Mouse (Mus musculus): Measurements from ENCODE around the gene Dusp6. TPM values are rescaled to one million over a fixed set of nuclear protein-coding genes. Genes with fewer than 3 reads are reported as not detected.

Dusp6 gene
- total RNA-seq, 2 experiments from 2014 or later = 58.5 to 63.1 TPM

GRCm38 (mm10) chr10:99317057-99317456 lies 54.0 kb downstream of the Dusp6 start:
- DNase-seq (ENCODE audit: low spot score in 2 of 2) = no peak

Other genes starting within 250 kb of the Dusp6 start
- 10 to 100 TPM in 1 of 2 experiments, 1 to 10 TPM in 1; 8.1 to 10.4 TPM for gene Poc1b, start 156.2 kb upstream of the Dusp6 start, total RNA-seq (2021)
- 1 to 10 TPM; 9.1 TPM for gene Galnt4, start 155.1 kb upstream of the Dusp6 start, total RNA-seq (2021)
- not detected for gene Phxr2, start 136.9 kb upstream of the Dusp6 start, total RNA-seq (2021)

Data from gastrocnemius, postnatal 4 days (tissue).